Mouse (Mus musculus) limb, embryonic 15.5 days (tissue): ENCODE data around the gene Poc1b. TPM values are rescaled to one million over a fixed set of nuclear protein-coding genes. Genes with fewer than 3 reads are reported as not detected.

Experiments
- ATAC-seq: fragments of 200-750 bp; cut with Nextera tagmentation; 2 replicates; pipeline ENCODE4 v1.8.0; 2017; ENCODE audit warnings: low read depth, moderate TSS enrichment; ENCODE audit not compliant: insufficient number of reproducible peaks, low FRiP score, low TSS enrichment
- H3K27ac ChIP-seq: fragments of 300-500 bp; sonication (generic); 2 replicates; pipeline ENCODE4 v1.5.1; 2015; ENCODE audit warnings: moderate library complexity, mild to moderate bottlenecking, inconsistent platforms
- H3K27me3 ChIP-seq: fragments of 300-500 bp; sonication (generic); 2 replicates; pipeline ENCODE4 v1.6.1; 2015; ENCODE audit warnings: inconsistent platforms
- H3K36me3 ChIP-seq: fragments of 300-500 bp; sonication (generic); 2 replicates; pipeline ENCODE4 v1.6.1; 2015; ENCODE audit warnings: inconsistent platforms
- H3K4me1 ChIP-seq: fragments of 300-500 bp; sonication (generic); 2 replicates; pipeline ENCODE4 v1.6.1; 2015; ENCODE audit warnings: inconsistent platforms
- H3K4me2 ChIP-seq: fragments of 300-500 bp; sonication (generic); 2 replicates; pipeline ENCODE4 v1.6.1; 2015; ENCODE audit warnings: mild to moderate bottlenecking, inconsistent platforms
- H3K4me3 ChIP-seq: fragments of 300-500 bp; sonication (generic); 2 replicates; pipeline ENCODE4 v1.5.1; 2015; ENCODE audit warnings: mild to moderate bottlenecking, inconsistent platforms
- H3K9ac ChIP-seq: fragments of 300-500 bp; sonication (generic); 2 replicates; pipeline ENCODE4 v1.6.1; 2015; ENCODE audit warnings: inconsistent platforms
- H3K9me3 ChIP-seq: fragments of 300-500 bp; sonication (generic); 2 replicates; pipeline ENCODE4 v1.6.1; 2016; ENCODE audit warnings: inconsistent platforms
- WGBS: fragments of 180-500 bp; shearing (Covaris S2); methylation state at CpG from one replicate; pipeline ENCODE4 v1.1.7; 2015; 5-methylcytosine and 5-hydroxymethylcytosine counted together
- polyA plus RNA-seq: library from polyadenylated mRNA; unstranded; fragments of >200 nt; fragmentation: Nextera tagmentation; extraction: Ambion mirVana; gene quantifications from 2 replicates; pipeline ENCODE4 v1.2.1, GENCODE M21; 2015

Gene Poc1b
- polyA plus RNA-seq, 1 experiment from 2014 or later, result 15.6 TPM

DNA sequence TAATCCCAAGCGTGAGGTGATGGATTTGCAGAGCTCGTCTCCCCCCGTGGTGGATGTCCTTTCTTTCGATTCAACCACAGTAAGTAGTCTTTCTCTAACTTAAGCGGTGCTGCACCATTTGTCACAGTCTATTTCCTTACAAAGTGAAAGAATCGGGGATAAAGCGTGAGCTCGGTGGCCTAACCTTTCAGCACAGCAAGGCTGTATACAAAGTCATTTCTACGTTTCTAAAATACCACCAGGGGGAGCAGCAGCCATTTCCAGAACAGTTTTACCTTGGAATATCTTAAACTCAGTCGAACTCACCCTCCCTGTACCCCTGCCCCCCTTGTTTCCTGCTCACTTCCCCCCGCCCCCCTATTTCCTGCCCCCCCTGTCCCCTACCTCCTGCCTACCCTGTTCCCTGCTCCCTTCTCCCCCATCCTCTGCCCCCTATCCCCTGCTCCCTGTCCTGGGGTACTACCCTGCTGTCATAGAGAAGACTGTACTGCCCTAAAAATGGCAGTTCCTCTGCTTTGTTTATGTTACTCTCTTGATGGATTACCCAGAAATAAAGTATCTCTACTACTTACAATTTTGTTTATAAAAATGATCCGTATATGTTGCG is 58.1 kb downstream of the Poc1b start:
- 41% methylated on average over 13 of the region's 13 CpGs for WGBS
- no peak overlapping the region for H3K27ac ChIP-seq
- H3K9me3 ChIP-seq, result no peaks in the 10 kb centered on the region
- no peak for ATAC-seq
- no peak overlapping the region for H3K4me3 ChIP-seq
- peaks cover 4% of the 10 kb centered on the region for H3K4me1 ChIP-seq
- no peaks in the 10 kb centered on the region for H3K36me3 ChIP-seq
- no peak overlapping the region for H3K4me2 ChIP-seq
- H3K9ac ChIP-seq, result no peak overlapping the region
- H3K27me3 ChIP-seq, result no peaks in the 10 kb centered on the region

DNA sequence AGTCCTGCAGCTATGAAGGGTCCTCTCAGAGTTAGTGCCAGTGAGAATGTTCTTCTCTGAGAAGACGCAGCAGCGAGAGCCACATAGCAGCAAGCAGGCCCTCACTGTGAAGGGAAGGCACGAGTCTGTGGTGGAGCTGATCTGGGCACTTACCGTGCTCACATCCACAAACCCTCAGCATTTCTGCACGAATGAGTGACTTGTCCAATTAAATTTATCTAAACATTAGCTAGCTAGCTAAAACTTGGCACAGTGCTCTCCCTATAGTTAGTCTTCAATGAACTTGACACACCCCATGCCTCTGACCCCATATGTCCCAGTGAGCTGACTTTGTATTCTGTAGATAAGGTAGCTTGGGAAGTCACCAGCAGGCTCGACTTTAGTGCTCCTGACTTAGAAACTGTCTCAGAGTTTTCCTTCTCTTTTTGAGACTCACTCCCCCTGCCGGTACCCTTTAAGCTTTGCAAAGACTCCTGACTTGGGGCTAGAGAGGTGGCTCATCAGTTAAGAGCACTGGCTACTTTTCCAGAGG is 59.0 kb downstream of the Poc1b start:
- Histone ChIP-seq H3K27ac (no peak overlapping the region), H3K27me3 (no peaks in the 10 kb centered on the region), H3K36me3 (no peaks in the 10 kb centered on the region), H3K4me3 (no peak overlapping the region), H3K4me2 (no peak overlapping the region), H3K9ac (no peak overlapping the region), H3K4me1 (peaks cover 4% of the 10 kb centered on the region), H3K9me3 (no peaks in the 10 kb centered on the region)
- ATAC-seq, result no peak
- WGBS, result 69% methylated on average over 7 of the region's 7 CpGs

DNA sequence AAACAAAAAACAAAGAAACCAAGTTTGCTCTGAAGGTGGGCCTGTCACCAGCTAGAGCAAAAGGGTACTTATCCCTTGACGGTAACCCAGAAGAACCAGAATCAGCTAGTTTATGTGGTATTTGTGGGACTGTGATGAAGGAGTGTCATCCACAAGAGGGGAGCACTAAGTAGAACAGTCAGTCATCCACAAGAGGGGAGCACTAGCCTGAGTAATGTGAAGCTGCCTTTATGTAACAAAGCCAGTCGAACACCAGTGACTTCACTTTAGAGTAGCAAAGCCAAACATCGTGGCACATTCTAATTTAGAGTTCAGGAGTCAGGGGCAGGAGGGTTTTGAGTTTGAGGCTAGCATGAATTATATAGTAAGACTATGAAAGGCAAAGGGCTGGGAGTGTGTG is 59.6 kb downstream of the Poc1b start:
- H3K27ac ChIP-seq, result no peak overlapping the region
- H3K4me2 ChIP-seq, result no peak overlapping the region
- H3K9me3 ChIP-seq, result no peaks in the 10 kb centered on the region
- no peak for ATAC-seq
- H3K4me1 ChIP-seq, result peaks cover 9% of the 10 kb centered on the region
- H3K36me3 ChIP-seq, result no peaks in the 10 kb centered on the region
- no peaks in the 10 kb centered on the region for H3K27me3 ChIP-seq
- H3K9ac ChIP-seq, result no peak overlapping the region
- WGBS, result 58% methylated on average over 3 of the region's 3 CpGs
- no peak overlapping the region for H3K4me3 ChIP-seq

DNA sequence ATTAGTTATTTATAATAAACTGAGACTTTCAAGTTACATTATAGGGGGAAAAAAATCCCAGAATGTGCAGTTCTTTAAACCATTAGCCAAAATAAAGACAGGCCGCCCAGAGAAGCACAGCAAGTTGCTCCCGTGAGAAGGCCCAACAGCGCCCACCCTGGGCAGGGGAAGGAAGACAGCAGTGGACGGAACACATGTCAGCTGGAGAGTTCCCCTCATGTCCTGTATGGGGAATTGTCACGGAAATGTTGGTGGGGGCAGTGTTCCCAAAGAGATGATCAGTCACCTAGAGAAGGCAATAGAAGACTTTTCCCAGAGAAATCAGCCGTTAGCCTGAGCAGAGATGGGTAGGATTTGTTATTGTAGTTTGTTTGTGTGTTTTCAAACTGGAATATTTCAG is 61.6 kb downstream of the Poc1b start:
- Histone ChIP-seq H3K4me1 (peaks cover 17% of the 10 kb centered on the region), H3K4me2 (no peak overlapping the region), H3K27ac (no peak overlapping the region), H3K36me3 (no peaks in the 10 kb centered on the region), H3K9ac (no peak overlapping the region), H3K27me3 (no peaks in the 10 kb centered on the region), H3K4me3 (no peak overlapping the region), H3K9me3 (no peaks in the 10 kb centered on the region)
- 82% methylated on average over 6 of the region's 6 CpGs for WGBS
- ATAC-seq, result no peak

DNA sequence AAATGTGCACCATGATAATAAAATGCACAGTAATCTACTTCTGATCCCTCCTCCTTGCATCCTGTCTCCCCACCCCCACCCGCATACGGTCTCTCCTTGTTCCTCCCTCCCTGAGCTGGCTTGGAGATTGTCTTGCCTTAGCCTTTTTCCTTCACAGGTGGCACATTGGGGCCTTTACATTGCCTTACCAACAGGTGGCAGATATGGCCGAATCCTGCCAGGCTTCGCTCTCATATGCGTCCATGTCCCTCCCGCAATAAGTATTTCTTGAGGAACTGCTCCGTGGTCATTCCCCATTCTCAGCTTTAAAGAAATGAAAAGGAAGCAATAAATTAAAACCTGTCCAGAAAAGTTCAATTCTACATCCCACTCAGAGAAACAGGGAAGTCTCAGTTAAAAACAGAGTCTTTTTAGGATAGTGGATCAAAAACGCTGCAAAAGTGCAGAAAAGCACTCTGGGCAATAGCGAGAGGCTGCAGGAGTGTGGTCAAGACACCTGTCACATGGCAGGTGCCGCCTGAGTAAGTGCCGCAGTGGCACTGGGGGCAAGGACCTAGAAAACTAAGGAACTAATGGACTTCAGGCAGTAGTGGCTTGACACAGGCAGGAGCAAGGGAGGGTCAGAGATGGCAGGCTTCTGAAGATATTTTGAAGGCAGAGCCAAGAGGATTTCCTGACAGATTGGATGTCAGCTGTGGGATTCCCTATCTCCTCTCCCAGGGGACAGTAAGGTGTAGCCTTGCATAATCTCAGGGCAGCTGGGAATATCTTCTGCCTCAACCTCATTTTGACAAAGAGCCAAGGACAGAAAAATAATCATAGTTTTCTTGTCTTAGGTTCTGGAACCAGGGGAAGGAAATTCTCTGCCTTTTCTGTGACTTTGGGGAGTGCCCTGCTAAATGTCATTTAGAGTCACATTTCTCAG is 62.3 kb downstream of the Poc1b start:
- Histone ChIP-seq H3K9me3 (no peaks in the 10 kb centered on the region), H3K4me3 (no peak overlapping the region), H3K36me3 (no peaks in the 10 kb centered on the region), H3K4me2 (no peak overlapping the region), H3K9ac (no peak overlapping the region), H3K27ac (no peak overlapping the region), H3K4me1 (peaks cover 17% of the 10 kb centered on the region), H3K27me3 (no peaks in the 10 kb centered on the region)
- 62% methylated on average over 11 of the region's 11 CpGs for WGBS
- ATAC-seq, result no peak

DNA sequence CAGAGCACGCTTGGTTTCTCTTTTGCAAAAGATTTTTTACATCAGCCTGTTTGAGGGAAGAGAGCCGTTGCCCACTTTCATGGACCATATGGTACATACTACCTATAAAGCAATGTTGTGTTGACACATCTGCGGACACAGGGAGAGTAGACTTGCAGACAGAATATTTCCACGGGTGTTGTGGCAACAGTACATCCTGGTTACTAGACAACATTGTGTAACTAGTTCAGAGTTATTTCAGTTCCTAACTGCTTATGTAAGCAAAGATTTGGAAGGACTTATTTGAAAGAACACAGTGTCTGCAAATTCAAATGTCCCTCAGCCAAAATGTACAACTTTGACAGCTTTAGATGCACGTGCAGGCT is 62.9 kb downstream of the Poc1b start:
- 63% methylated on average over 5 of the region's 5 CpGs for WGBS
- Histone ChIP-seq H3K36me3 (no peaks in the 10 kb centered on the region), H3K4me2 (no peak overlapping the region), H3K9ac (no peak overlapping the region), H3K4me3 (no peak overlapping the region), H3K27me3 (no peaks in the 10 kb centered on the region), H3K9me3 (no peaks in the 10 kb centered on the region), H3K4me1 (peaks cover 17% of the 10 kb centered on the region), H3K27ac (no peak overlapping the region)
- no peak for ATAC-seq

DNA sequence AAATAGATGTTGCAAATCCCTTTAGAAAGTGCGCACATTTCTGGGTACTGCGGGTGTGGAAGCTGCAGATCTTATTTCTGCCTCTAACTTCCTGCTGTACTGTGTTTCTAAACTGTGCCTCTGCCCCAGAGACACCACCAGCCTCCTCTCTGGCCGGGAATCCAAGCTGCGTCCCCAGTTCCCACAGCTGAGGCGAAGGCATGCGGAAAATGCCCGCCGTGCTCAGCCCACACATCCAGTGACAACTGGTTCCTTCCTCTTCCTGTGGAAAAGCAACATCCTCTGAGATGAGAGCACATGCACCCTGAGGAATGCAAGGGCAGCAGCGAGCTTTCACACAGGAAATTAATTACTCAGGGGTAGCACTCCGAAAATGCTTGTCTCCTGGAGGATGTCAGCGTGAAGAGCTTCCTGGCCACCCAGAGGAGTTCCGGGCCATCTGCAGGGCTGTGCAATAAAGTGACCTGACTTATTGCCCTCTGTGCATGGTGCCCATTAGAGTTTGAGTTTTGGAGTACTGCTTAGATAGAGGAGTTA is 65.2 kb downstream of the Poc1b start:
- Histone ChIP-seq H3K27me3 (no peaks in the 10 kb centered on the region), H3K36me3 (no peaks in the 10 kb centered on the region), H3K9ac (no peak overlapping the region), H3K27ac (peak overlapping the region; percentile 78), H3K4me3 (no peak overlapping the region), H3K4me2 (no peak overlapping the region), H3K4me1 (peaks cover 17% of the 10 kb centered on the region), H3K9me3 (no peaks in the 10 kb centered on the region)
- ATAC-seq, result peak; percentile 52; the same call in 1 of the 2 replicates
- WGBS, result 15% methylated on average over 12 of the region's 12 CpGs

DNA sequence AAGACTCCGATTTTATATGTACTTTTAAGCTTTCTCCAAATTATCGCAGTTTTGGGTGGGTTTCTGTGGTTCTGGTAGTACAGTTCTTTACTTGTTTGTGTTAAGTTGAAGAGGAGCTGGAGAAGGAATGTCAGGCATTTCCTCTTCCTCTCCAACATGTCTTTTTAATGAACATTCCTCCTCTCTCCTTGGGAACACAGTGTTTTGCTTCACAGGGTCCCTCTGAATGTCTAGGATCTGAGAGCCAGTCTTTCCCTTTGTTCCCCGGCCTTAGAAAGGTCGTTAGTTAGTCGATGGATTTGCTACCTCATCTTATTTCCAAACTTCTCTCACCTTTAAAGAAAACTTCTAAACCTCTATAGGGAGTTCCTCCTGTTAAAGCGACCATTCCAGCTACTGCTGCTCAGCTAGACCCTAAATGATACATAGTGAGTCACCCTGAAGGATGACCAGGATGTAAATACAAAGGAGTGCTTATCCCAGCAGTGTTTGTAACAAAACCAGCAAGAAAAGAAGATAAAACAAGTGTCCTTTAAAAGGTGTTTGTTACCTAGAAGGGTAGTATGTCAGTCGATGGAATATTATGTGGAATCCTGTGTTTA is 66.2 kb downstream of the Poc1b start:
- H3K27ac ChIP-seq, result no peak overlapping the region; the same call in 1 of the 2 replicates
- no peaks in the 10 kb centered on the region for H3K27me3 ChIP-seq
- H3K4me1 ChIP-seq, result peaks cover 17% of the 10 kb centered on the region
- no peak overlapping the region for H3K4me3 ChIP-seq
- H3K4me2 ChIP-seq, result no peak overlapping the region
- H3K9me3 ChIP-seq, result no peaks in the 10 kb centered on the region
- WGBS, result 39% methylated on average over 7 of the region's 7 CpGs
- H3K9ac ChIP-seq, result no peak overlapping the region
- ATAC-seq, result no peak
- no peaks in the 10 kb centered on the region for H3K36me3 ChIP-seq

DNA sequence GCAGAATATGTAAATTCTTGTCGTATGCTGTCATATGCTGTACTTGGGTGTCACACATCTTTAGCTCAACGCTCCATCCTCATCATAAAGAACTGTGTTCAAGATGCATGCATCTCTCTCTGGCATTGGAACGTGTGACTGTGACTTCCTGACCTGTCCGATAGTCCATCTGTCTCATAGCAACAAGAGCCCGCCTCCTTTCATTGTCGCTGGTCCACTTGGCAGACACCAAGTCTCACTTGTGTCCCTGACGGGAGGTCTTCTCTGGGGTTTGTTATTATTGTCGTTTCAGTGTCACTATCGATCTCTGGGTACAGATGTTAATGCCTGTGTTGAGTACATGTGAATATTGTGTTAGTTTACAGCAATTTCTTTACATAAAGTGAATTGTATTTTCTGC is 70.1 kb downstream of the Poc1b start:
- Histone ChIP-seq H3K27ac (no peak overlapping the region), H3K4me3 (no peak overlapping the region), H3K4me1 (peaks cover 7% of the 10 kb centered on the region), H3K27me3 (no peaks in the 10 kb centered on the region), H3K9me3 (no peaks in the 10 kb centered on the region), H3K9ac (no peak overlapping the region), H3K4me2 (no peak overlapping the region), H3K36me3 (no peaks in the 10 kb centered on the region)
- WGBS, result 91% methylated on average over 9 of the region's 9 CpGs
- ATAC-seq, result no peak

DNA sequence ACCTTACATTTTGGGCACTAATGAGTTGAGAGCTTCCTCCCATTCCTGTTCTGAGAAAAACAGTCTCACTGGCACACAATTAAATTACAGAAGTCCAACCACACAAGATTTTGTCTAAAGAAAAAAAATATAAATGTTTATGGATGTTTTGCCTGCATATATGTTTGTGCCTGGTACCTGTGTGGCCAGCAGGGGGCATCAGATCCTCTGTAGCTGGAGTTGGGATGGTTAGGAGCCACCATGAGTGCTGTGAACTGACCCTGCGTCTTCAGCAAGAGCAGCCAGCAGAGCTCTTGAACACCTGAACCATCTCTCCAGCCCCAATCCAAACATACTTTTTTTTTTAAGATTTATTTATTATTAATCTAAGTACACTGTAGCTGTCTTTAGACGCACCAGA is 71.3 kb downstream of the Poc1b start:
- Histone ChIP-seq H3K4me2 (no peak overlapping the region), H3K36me3 (no peaks in the 10 kb centered on the region), H3K4me3 (no peak overlapping the region), H3K27me3 (no peaks in the 10 kb centered on the region), H3K27ac (no peak overlapping the region), H3K9me3 (no peaks in the 10 kb centered on the region), H3K4me1 (no peaks in the 10 kb centered on the region), H3K9ac (no peak overlapping the region)
- ATAC-seq, result no peak
- 95% methylated on average over 2 of the region's 2 CpGs for WGBS

DNA sequence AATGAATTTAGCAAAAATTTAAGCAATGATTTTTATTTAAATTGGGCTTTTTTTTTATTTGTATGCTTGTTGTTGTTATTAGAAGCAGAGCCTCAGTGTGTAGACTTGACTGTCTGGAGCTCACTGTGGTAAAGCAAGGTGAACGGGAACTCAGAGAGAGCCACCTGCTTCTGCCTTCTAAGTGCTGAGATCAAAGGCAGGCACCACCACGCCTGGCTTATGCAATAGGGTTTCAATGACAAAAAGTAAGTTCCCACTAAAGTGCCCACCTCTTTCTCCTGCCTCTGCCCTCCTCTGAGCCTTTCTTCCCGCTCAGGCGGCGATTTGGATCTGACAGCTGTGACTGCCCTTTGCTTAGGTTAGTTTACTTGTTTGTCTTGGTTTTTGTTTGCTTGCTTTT is 72.3 kb downstream of the Poc1b start:
- Histone ChIP-seq H3K9me3 (no peaks in the 10 kb centered on the region), H3K4me2 (no peak overlapping the region), H3K36me3 (no peaks in the 10 kb centered on the region), H3K4me3 (no peak overlapping the region), H3K9ac (no peak overlapping the region), H3K27me3 (no peaks in the 10 kb centered on the region), H3K27ac (no peak overlapping the region), H3K4me1 (no peaks in the 10 kb centered on the region)
- no peak for ATAC-seq
- WGBS, result 94% methylated on average over 5 of the region's 5 CpGs

DNA sequence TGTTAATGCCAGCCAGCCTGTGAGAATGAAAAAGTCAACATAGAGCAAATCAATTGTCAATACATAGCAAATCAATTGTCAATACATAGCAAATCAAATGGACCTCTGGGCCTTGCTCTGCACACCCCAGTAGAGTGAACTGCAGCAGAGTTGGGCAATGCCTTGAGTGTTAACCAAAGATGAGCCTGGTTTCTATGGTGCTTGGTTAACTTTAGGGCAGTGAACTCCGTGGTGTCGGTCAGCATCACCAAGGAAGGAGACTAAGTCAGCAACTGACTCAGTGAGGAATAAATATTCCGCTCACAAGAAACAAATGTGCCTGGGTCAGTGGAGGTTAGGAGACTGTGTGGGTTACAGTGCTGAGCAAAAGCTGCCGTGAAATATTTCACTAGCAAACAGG is 72.7 kb downstream of the Poc1b start:
- no peaks in the 10 kb centered on the region for H3K9me3 ChIP-seq
- no peaks in the 10 kb centered on the region for H3K36me3 ChIP-seq
- no peaks in the 10 kb centered on the region for H3K27me3 ChIP-seq
- no peak overlapping the region for H3K4me3 ChIP-seq
- H3K4me2 ChIP-seq, result no peak overlapping the region
- no peak overlapping the region for H3K9ac ChIP-seq
- H3K27ac ChIP-seq, result no peak overlapping the region
- H3K4me1 ChIP-seq, result no peaks in the 10 kb centered on the region
- ATAC-seq, result no peak
- 89% methylated on average over 4 of the region's 4 CpGs for WGBS
